Mouse (Mus musculus): ENCODE data around the gene Mybph. TPM values are rescaled to one million over a fixed set of nuclear protein-coding genes. Genes with fewer than 3 reads are reported as not detected.
A peak's percentile ranks its signal among the peaks of the same experiment; 100 is the strongest.

The Mybph gene
- polyA plus RNA-seq, 1 experiment, result 0.18 TPM

GRCm38 (mm10) chr1:134236142-134236541 is 42.9 kb downstream of the Mybph start:
- WGBS, result 54% methylated on average over 3 of the region's 3 CpGs
- Histone ChIP-seq H3K27me3 (ENCODE audit: control insufficient read depth, insufficient read depth, low read length) (no peaks in the 10 kb centered on the region), H3K4me1 (ENCODE audit: control insufficient read depth, insufficient read depth, low read length) (peaks cover 12% of the 10 kb centered on the region; the same call in 1 of the 2 replicates), H3K4me3 (replicated peaks; ENCODE audit: insufficient read depth, low read depth, low read length) (peak overlapping the region; percentile 96), H3K27ac (ENCODE audit: insufficient read depth, low read length) (no peak overlapping the region)
- TF ChIP-seq POLR2A (IDR thresholded peaks at IDR 0.05; ENCODE audit: borderline replicate concordance, insufficient read depth, low read length), result no peak
- no peak for TF ChIP-seq CTCF (IDR thresholded peaks at IDR 0.05; ENCODE audit: borderline replicate concordance, insufficient read depth, low read depth, low read length)
- peak in 1 of 2 experiments; percentile 26 for DNase-seq

GRCm38 (mm10) chr1:134237438-134237837 is 44.2 kb downstream of the Mybph start:
- Histone ChIP-seq H3K4me3 (replicated peaks; ENCODE audit: insufficient read depth, low read depth, low read length) (no peak overlapping the region), H3K27me3 (ENCODE audit: control insufficient read depth, insufficient read depth, low read length) (no peaks in the 10 kb centered on the region), H3K27ac (ENCODE audit: insufficient read depth, low read length) (no peak overlapping the region), H3K4me1 (ENCODE audit: control insufficient read depth, insufficient read depth, low read length) (peaks cover 8% of the 10 kb centered on the region; the same call in 1 of the 2 replicates)
- 93% methylated on average over 3 of the region's 3 CpGs for WGBS
- TF ChIP-seq CTCF (IDR thresholded peaks at IDR 0.05; ENCODE audit: borderline replicate concordance, insufficient read depth, low read depth, low read length) (no peak), POLR2A (IDR thresholded peaks at IDR 0.05; ENCODE audit: borderline replicate concordance, insufficient read depth, low read length) (no peak)
- no peak for DNase-seq

GRCm38 (mm10) chr1:134240701-134241100 is 47.5 kb downstream of the Mybph start:
- TF ChIP-seq POLR2A (IDR thresholded peaks at IDR 0.05; ENCODE audit: borderline replicate concordance, insufficient read depth, low read length), result no peak
- TF ChIP-seq CTCF (IDR thresholded peaks at IDR 0.05; ENCODE audit: borderline replicate concordance, insufficient read depth, low read depth, low read length), result no peak
- Histone ChIP-seq H3K27me3 (ENCODE audit: control insufficient read depth, insufficient read depth, low read length) (no peaks in the 10 kb centered on the region), H3K4me3 (replicated peaks; ENCODE audit: insufficient read depth, low read depth, low read length) (no peak overlapping the region), H3K4me1 (ENCODE audit: control insufficient read depth, insufficient read depth, low read length) (peaks cover 23% of the 10 kb centered on the region), H3K27ac (ENCODE audit: insufficient read depth, low read length) (no peak overlapping the region)
- no peak for DNase-seq
- 91% methylated on average over 9 of the region's 9 CpGs for WGBS

GRCm38 (mm10) chr1:134241298-134241697 is 48.0 kb downstream of the Mybph start:
- Histone ChIP-seq H3K27me3 (ENCODE audit: control insufficient read depth, insufficient read depth, low read length) (no peaks in the 10 kb centered on the region), H3K4me1 (ENCODE audit: control insufficient read depth, insufficient read depth, low read length) (peaks cover 18% of the 10 kb centered on the region), H3K4me3 (replicated peaks; ENCODE audit: insufficient read depth, low read depth, low read length) (no peak overlapping the region), H3K27ac (ENCODE audit: insufficient read depth, low read length) (no peak overlapping the region)
- no peak for DNase-seq
- WGBS, result 88% methylated on average over 8 of the region's 8 CpGs
- no peak for TF ChIP-seq CTCF (IDR thresholded peaks at IDR 0.05; ENCODE audit: borderline replicate concordance, insufficient read depth, low read depth, low read length)
- TF ChIP-seq POLR2A (IDR thresholded peaks at IDR 0.05; ENCODE audit: borderline replicate concordance, insufficient read depth, low read length), result no peak

GRCm38 (mm10) chr1:134242286-134242685 is 49.0 kb downstream of the Mybph start:
- WGBS, result 91% methylated on average over 2 of the region's 2 CpGs
- Histone ChIP-seq H3K4me3 (replicated peaks; ENCODE audit: insufficient read depth, low read depth, low read length) (no peak overlapping the region), H3K27me3 (ENCODE audit: control insufficient read depth, insufficient read depth, low read length) (no peaks in the 10 kb centered on the region), H3K27ac (ENCODE audit: insufficient read depth, low read length) (no peak overlapping the region), H3K4me1 (ENCODE audit: control insufficient read depth, insufficient read depth, low read length) (peaks cover 18% of the 10 kb centered on the region)
- no peak for DNase-seq
- TF ChIP-seq CTCF (IDR thresholded peaks at IDR 0.05; ENCODE audit: borderline replicate concordance, insufficient read depth, low read depth, low read length), result no peak
- no peak for TF ChIP-seq POLR2A (IDR thresholded peaks at IDR 0.05; ENCODE audit: borderline replicate concordance, insufficient read depth, low read length)

GRCm38 (mm10) chr1:134243505-134243904 is 50.3 kb downstream of the Mybph start:
- no peak for TF ChIP-seq POLR2A (IDR thresholded peaks at IDR 0.05; ENCODE audit: borderline replicate concordance, insufficient read depth, low read length)
- TF ChIP-seq CTCF (IDR thresholded peaks at IDR 0.05; ENCODE audit: borderline replicate concordance, insufficient read depth, low read depth, low read length), result no peak

GRCm38 (mm10) chr1:134243948-134244914 is 51.0 kb downstream of the Mybph start:
- peak overlapping the region; percentile 39 for H3K4me3 ChIP-seq (replicated peaks; ENCODE audit: insufficient read depth, low read depth, low read length)
- DNase-seq, result peak; percentile 93 to 97
- H3K4me1 ChIP-seq (ENCODE audit: control insufficient read depth, insufficient read depth, low read length), result peaks cover 18% of the 10 kb centered on the region
- no peak overlapping the region for H3K27ac ChIP-seq (ENCODE audit: insufficient read depth, low read length)
- 21% methylated on average over 35 of the region's 35 CpGs for WGBS
- no peaks in the 10 kb centered on the region for H3K27me3 ChIP-seq (ENCODE audit: control insufficient read depth, insufficient read depth, low read length)
- TF ChIP-seq POLR2A (IDR thresholded peaks at IDR 0.05; ENCODE audit: borderline replicate concordance, insufficient read depth, low read length) (no peak; the same call in 1 of the 2 replicates), CTCF (IDR thresholded peaks at IDR 0.05; ENCODE audit: borderline replicate concordance, insufficient read depth, low read depth, low read length) (peak; percentile 91)

More at GRCm38 (mm10) chr1:134243505-134243904, 50.3 kb downstream of the Mybph start:
- Histone ChIP-seq H3K27ac (ENCODE audit: insufficient read depth, low read length) (no peak overlapping the region), H3K4me1 (ENCODE audit: control insufficient read depth, insufficient read depth, low read length) (peaks cover 18% of the 10 kb centered on the region), H3K27me3 (ENCODE audit: control insufficient read depth, insufficient read depth, low read length) (no peaks in the 10 kb centered on the region), H3K4me3 (replicated peaks; ENCODE audit: insufficient read depth, low read depth, low read length) (no peak overlapping the region)
- 75% methylated on average over 6 of the region's 6 CpGs for WGBS
- no peak for DNase-seq
